Mouse (Mus musculus): ENCODE measurements at regions not wholly inside any gene's neighbourhood (a gene's known extent, or its start where the extent isn't known, plus 50 kb on each side); places are given as distances from the start of the nearest gene placed in this dataset.
A peak's percentile ranks its signal among the peaks of the same experiment; 100 is the strongest.

GRCm38 (mm10) chr1:35972190-35972584 is 96.0 kb upstream of the Hs6st1 start:
- Histone ChIP-seq H3K4me3 (replicated peaks) (no peak overlapping the region), H3K27me3 (ENCODE audit: control insufficient read depth) (no peaks in the 10 kb centered on the region), H3K4me1 (ENCODE audit: control insufficient read depth) (peaks cover 14% of the 10 kb centered on the region), H3K36me3 (ENCODE audit: control insufficient read depth) (no peaks in the 10 kb centered on the region), H3K9me3 (ENCODE audit: control insufficient read depth, low read length) (no peaks in the 10 kb centered on the region)
- TF ChIP-seq TAL1 (IDR thresholded peaks at IDR 0.05; ENCODE audit: low read length) (no peak), GATA1 (IDR thresholded peaks at IDR 0.05; ENCODE audit: low read length) (no peak)

GRCm38 (mm10) chr1:35973386-35973785 is 94.8 kb upstream of the Hs6st1 start:
- peaks cover 15% of the 10 kb centered on the region for H3K4me1 ChIP-seq (ENCODE audit: control insufficient read depth)

GRCm38 (mm10) chr1:35975611-35976208 is 92.5 kb upstream of the Hs6st1 start:
- TF ChIP-seq GATA1 (IDR thresholded peaks at IDR 0.05; ENCODE audit: low read length), result 0 out of 2 replicates have a peak, but pooled peaks have one; percentile 12
- no peak for TF ChIP-seq TAL1 (IDR thresholded peaks at IDR 0.05; ENCODE audit: low read length)
- Histone ChIP-seq H3K27me3 (ENCODE audit: control insufficient read depth) (no peaks in the 10 kb centered on the region), H3K4me3 (replicated peaks) (no peak overlapping the region), H3K36me3 (ENCODE audit: control insufficient read depth) (no peaks in the 10 kb centered on the region), H3K4me1 (ENCODE audit: control insufficient read depth) (peaks cover 15% of the 10 kb centered on the region), H3K9me3 (ENCODE audit: control insufficient read depth, low read length) (no peaks in the 10 kb centered on the region)

More at GRCm38 (mm10) chr1:35973386-35973785, 94.8 kb upstream of the Hs6st1 start:
- TF ChIP-seq TAL1 (IDR thresholded peaks at IDR 0.05; ENCODE audit: low read length), result no peak
- no peak for TF ChIP-seq GATA1 (IDR thresholded peaks at IDR 0.05; ENCODE audit: low read length)
- Histone ChIP-seq H3K36me3 (ENCODE audit: control insufficient read depth) (no peaks in the 10 kb centered on the region), H3K9me3 (ENCODE audit: control insufficient read depth, low read length) (no peaks in the 10 kb centered on the region), H3K4me3 (replicated peaks) (no peak overlapping the region), H3K27me3 (ENCODE audit: control insufficient read depth) (no peaks in the 10 kb centered on the region)

- Histone ChIP-seq H3K9me3 (ENCODE audit: control insufficient read depth, low read length) (no peaks in the 10 kb centered on the region), H3K36me3 (ENCODE audit: control insufficient read depth) (no peaks in the 10 kb centered on the region), H3K4me1 (ENCODE audit: control insufficient read depth) (peaks cover 15% of the 10 kb centered on the region), H3K27me3 (ENCODE audit: control insufficient read depth) (no peaks in the 10 kb centered on the region), H3K4me3 (replicated peaks) (no peak overlapping the region)
- TF ChIP-seq GATA1 (IDR thresholded peaks at IDR 0.05; ENCODE audit: low read length) (no peak), TAL1 (IDR thresholded peaks at IDR 0.05; ENCODE audit: low read length) (no peak)
These were observed 91.7 kb upstream of the Hs6st1 start for GRCm38 (mm10) chr1:35976528-35976927.

- TF ChIP-seq GATA1 (IDR thresholded peaks at IDR 0.05; ENCODE audit: low read length) (no peak), TAL1 (IDR thresholded peaks at IDR 0.05; ENCODE audit: low read length) (no peak)
- Histone ChIP-seq H3K36me3 (ENCODE audit: control insufficient read depth) (no peaks in the 10 kb centered on the region), H3K4me1 (ENCODE audit: control insufficient read depth) (peaks cover 15% of the 10 kb centered on the region), H3K27me3 (ENCODE audit: control insufficient read depth) (no peaks in the 10 kb centered on the region), H3K4me3 (replicated peaks) (no peak overlapping the region), H3K9me3 (ENCODE audit: control insufficient read depth, low read length) (no peaks in the 10 kb centered on the region)
These were observed 90.1 kb upstream of the Hs6st1 start for GRCm38 (mm10) chr1:35978116-35978515.

- Histone ChIP-seq H3K9me3 (ENCODE audit: control insufficient read depth, low read length) (no peaks in the 10 kb centered on the region), H3K4me1 (ENCODE audit: control insufficient read depth) (peaks cover 15% of the 10 kb centered on the region), H3K4me3 (replicated peaks) (no peak overlapping the region), H3K27me3 (ENCODE audit: control insufficient read depth) (no peaks in the 10 kb centered on the region), H3K36me3 (ENCODE audit: control insufficient read depth) (no peaks in the 10 kb centered on the region)
- TF ChIP-seq GATA1 (IDR thresholded peaks at IDR 0.05; ENCODE audit: low read length) (no peak), TAL1 (IDR thresholded peaks at IDR 0.05; ENCODE audit: low read length) (no peak)
These were observed 89.4 kb upstream of the Hs6st1 start for GRCm38 (mm10) chr1:35978766-35979165.

- H3K27me3 ChIP-seq (ENCODE audit: control insufficient read depth), result no peaks in the 10 kb centered on the region
- H3K9me3 ChIP-seq (ENCODE audit: control insufficient read depth, low read length), result no peaks in the 10 kb centered on the region
- H3K4me3 ChIP-seq (replicated peaks), result no peak overlapping the region
- TF ChIP-seq GATA1 (IDR thresholded peaks at IDR 0.05; ENCODE audit: low read length) (no peak), TAL1 (IDR thresholded peaks at IDR 0.05; ENCODE audit: low read length) (no peak)
- H3K36me3 ChIP-seq (ENCODE audit: control insufficient read depth), result no peaks in the 10 kb centered on the region
- H3K4me1 ChIP-seq (ENCODE audit: control insufficient read depth), result peaks cover 7% of the 10 kb centered on the region
These were observed 87.0 kb upstream of the Hs6st1 start for GRCm38 (mm10) chr1:35981226-35981625.

GRCm38 (mm10) chr1:35983361-35983760 is 84.8 kb upstream of the Hs6st1 start:
- Histone ChIP-seq H3K36me3 (ENCODE audit: control insufficient read depth) (no peaks in the 10 kb centered on the region), H3K4me3 (replicated peaks) (no peak overlapping the region), H3K27me3 (ENCODE audit: control insufficient read depth) (no peaks in the 10 kb centered on the region), H3K4me1 (ENCODE audit: control insufficient read depth) (no peaks in the 10 kb centered on the region), H3K9me3 (ENCODE audit: control insufficient read depth, low read length) (no peaks in the 10 kb centered on the region)
- no peak for TF ChIP-seq GATA1 (IDR thresholded peaks at IDR 0.05; ENCODE audit: low read length)
- no peak for TF ChIP-seq TAL1 (IDR thresholded peaks at IDR 0.05; ENCODE audit: low read length)

GRCm38 (mm10) chr1:35985318-35985717 is 82.9 kb upstream of the Hs6st1 start:
- Histone ChIP-seq H3K9me3 (ENCODE audit: control insufficient read depth, low read length) (peaks cover under 1% of the 10 kb centered on the region; the same call in 1 of the 2 replicates), H3K4me3 (replicated peaks) (no peak overlapping the region), H3K4me1 (ENCODE audit: control insufficient read depth) (no peaks in the 10 kb centered on the region), H3K36me3 (ENCODE audit: control insufficient read depth) (no peaks in the 10 kb centered on the region), H3K27me3 (ENCODE audit: control insufficient read depth) (no peaks in the 10 kb centered on the region)
- TF ChIP-seq GATA1 (IDR thresholded peaks at IDR 0.05; ENCODE audit: low read length) (no peak), TAL1 (IDR thresholded peaks at IDR 0.05; ENCODE audit: low read length) (no peak)

- Histone ChIP-seq H3K4me3 (replicated peaks) (no peak overlapping the region), H3K4me1 (ENCODE audit: control insufficient read depth) (no peaks in the 10 kb centered on the region), H3K9me3 (ENCODE audit: control insufficient read depth, low read length) (peaks cover 6% of the 10 kb centered on the region), H3K27me3 (ENCODE audit: control insufficient read depth) (no peaks in the 10 kb centered on the region), H3K36me3 (ENCODE audit: control insufficient read depth) (no peaks in the 10 kb centered on the region)
- TF ChIP-seq GATA1 (IDR thresholded peaks at IDR 0.05; ENCODE audit: low read length), result no peak
- TF ChIP-seq TAL1 (IDR thresholded peaks at IDR 0.05; ENCODE audit: low read length), result no peak
These were observed 81.5 kb upstream of the Hs6st1 start for GRCm38 (mm10) chr1:35986666-35987065.

All from erythroblast, embryonic 14.5 days (primary cell).